Mouse (Mus musculus) left cerebral cortex, adult 18-20 months (tissue): ENCODE data around the gene Tbc1d22a. TPM values are rescaled to one million over a fixed set of nuclear protein-coding genes. Genes with fewer than 3 reads are reported as not detected.

ENCODE experiments used
- DNase-seq, 2 experiments: peaks; one replicate each; pipeline ENCODE4 v3.0.0; 2021 to 2022; ENCODE audit warnings: low spot score in 2 of 2, mixed read lengths in 1 of 2
- total RNA-seq, 2 experiments: library from RNA; stranded (reverse); gene quantifications; 2 replicates each; pipeline ENCODE4 v1.2.3; 2021

Gene Tbc1d22a
- total RNA-seq, 2 experiments from 2014 or later: 34.4 to 35.0 TPM

DNA sequence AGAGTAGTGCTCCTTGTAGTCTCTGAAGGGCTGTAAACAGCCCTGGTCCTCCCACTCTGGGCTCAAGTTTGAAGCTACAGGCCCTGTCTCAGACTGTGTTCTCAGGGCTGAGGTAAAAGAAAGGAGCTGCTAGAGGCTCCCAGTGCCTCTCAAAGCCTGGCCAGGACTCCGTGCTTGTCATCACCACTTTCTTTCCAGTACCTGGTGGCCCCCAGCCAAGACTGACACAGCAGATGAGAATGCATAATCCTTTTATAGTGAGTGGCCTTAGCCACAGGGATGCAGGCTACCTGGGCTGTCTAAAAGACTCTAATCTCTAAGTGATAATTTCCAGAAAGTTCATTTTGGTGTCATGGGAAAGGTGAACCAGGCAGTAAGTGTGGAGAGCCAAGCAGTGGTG is 54.3 kb downstream of the Tbc1d22a start:
- DNase-seq: no peak

DNA sequence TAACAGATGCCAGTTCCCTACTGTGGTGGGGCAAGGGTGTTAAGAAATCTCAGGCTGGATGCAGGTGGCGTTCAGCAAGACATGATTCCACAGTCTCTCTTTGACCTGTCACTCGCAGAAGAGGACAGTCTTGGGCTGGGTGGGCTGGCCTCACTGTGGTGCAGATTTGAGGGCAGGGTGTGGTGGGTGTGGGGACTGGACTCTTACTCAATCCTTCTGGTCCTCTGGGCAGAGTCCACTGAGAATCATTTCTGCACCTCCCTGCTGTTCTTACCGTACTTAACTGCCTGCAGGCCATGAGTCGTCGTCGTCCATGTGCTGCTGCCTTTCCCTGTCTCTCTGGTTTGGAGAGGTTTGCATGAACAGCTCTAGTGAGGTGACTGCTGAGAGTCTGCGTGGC is 61.5 kb downstream of the Tbc1d22a start:
- no peak for DNase-seq

- no peak for DNase-seq
These were observed 62.4 kb downstream of the Tbc1d22a start for GRCm38 (mm10) chr15:86276538-86277264.

- peak; percentile 70 to 81 for DNase-seq
These were observed 63.2 kb downstream of the Tbc1d22a start for GRCm38 (mm10) chr15:86277428-86277827.

DNA sequence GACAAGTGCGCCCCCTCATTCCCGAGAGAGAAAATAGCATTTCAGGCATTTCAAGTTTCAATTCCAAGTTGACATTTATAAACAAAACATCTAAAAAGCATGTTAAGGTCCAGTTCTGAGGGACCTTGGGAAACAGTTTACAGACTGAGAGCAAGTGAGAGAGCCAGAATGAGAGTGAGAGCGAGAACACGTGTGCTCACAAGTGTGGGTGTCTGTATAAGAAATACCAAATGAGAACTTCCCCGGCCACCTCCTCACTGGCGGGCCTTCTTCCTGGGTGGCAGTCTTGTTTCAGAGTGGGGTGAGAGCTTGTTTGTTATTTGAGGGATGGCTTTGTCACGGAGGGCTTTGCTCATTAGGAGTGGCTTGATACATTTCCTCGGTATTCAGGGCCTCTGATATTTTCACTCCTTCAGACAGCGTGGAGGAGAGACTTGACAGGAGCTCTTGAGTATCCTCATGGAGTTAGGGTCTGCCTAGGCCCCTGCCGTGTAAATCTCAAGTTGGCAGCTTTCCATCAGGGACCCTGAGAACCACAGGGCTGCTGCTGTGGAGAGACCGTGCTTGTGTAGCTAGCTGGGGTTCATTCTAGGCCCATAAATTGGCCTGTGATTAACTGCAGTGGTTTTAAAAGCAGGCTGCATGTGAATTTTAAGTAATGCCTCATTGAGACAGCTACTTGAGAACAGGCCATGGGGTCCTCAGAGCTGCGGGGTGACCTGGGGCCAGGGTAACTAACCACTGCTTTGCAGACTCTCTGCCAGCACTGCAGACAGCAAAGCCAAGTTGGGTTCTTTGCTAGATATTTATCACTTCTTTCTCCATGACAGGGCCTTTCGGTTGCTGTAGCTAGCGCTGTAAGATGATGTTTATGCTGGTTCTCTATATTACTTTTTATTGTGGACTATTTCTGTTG is 65.1 kb downstream of the Tbc1d22a start:
- peak; percentile 32 to 62 for DNase-seq

DNA sequence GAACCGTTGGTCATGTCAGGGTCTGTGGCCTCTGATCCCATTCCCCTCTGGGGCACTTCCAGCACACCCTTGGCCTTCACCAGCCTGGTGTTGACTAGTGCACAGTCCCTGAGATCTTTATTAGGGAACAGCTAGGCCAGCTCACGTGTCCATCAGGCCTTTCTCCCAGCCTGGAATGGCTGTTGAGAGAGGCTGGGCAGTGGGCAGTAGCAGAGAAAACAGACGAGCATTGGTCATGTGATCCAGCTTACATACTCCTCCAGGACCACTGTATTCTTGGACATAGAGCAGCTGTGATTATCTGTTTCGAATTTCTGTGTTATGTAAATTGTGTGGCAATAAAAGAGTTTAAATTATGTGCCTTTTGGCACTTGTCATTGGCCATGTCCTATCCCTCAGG is 65.9 kb downstream of the Tbc1d22a start:
- no peak for DNase-seq

GRCm38 (mm10) chr15:86283238-86283637 is 69.0 kb downstream of the Tbc1d22a start:
- DNase-seq: no peak

- no peak for DNase-seq
These were observed 71.0 kb downstream of the Tbc1d22a start for GRCm38 (mm10) chr15:86285296-86285695.

DNA sequence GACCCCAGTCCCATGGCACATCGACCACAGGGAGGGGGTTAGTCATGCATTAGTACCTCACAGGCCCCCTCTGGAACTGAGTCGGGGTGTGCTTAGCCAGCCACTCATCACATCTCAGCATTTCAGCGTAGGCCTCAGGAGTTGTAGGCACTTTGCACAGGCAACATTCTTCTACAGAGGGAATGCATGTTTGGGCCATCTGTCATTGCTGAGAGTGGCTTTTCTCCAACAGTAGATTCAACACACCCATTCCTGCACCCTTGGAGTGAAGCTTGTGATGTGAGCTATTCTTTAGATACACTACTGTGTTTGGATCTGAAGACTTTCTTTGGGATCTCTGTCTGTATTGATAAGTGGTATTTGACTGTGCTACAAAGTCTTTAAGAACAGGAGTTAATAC is 75.8 kb downstream of the Tbc1d22a start:
- DNase-seq: peak; percentile 25 to 48

DNA sequence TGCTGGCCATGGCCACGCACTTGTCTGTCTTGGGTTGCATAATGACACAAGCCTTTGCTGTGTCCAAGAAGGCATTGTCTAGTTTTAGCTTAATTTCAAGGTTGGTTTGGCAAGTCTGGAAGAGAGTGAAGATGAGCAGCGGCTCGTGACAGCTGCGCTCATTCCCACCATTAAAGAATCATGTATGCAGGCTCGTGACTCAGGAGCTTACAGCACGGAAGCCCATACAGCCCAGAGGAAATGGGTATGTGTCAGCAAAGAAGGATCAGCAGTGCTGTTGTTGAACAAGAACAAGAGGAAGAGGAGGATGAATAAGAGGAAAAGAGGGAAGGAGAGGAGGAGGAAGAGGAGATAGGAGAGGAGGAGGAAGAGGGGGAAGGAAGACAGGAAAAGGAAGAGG is 78.0 kb downstream of the Tbc1d22a start:
- no peak for DNase-seq

DNA sequence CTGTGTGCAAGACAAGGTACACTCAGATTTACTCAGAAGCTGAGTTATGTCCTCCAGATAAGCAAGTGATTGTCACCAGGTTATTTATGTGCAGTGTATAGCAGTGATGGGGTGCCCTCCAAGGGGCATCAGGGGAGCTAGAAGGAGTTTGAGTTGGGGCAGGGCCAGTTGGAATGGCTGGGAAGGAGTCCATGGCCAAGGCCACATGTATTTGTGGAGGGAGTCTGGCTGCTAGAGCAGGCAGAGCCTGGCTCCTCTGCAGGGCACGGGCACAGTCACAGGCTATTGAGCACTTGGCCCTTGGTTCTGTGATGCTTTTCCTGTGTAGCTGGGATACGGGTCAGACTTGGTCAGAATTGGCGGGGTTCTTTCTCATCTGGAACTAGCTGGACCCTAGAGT is 80.2 kb downstream of the Tbc1d22a start:
- DNase-seq: no peak

DNA sequence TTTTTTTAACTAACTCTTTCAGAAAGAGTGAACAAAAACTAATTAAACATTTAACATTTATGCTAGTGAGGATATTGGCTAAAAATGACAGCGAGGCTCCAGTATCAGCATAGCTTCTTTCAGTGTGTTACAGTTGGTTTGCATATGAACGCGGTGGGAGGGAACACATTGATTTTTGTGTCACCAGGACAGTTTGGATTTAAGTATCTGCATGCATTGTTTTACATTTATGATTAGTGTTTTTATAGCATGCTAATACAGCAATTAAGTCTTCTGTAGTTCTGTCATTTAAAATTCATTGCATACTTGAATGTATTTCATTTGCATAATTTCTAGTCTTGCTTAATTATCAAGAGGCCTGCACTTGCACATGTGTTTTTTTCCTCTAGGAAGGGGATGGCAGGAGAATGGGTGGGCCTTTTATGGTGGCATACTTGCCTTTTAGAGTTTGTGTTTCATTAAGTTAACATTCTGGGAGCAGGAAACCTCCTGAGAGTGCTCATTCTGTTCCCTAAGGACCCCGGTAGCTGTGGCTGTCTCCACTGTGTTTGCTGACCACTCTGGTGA is 81.5 kb downstream of the Tbc1d22a start:
- DNase-seq: no peak

DNA sequence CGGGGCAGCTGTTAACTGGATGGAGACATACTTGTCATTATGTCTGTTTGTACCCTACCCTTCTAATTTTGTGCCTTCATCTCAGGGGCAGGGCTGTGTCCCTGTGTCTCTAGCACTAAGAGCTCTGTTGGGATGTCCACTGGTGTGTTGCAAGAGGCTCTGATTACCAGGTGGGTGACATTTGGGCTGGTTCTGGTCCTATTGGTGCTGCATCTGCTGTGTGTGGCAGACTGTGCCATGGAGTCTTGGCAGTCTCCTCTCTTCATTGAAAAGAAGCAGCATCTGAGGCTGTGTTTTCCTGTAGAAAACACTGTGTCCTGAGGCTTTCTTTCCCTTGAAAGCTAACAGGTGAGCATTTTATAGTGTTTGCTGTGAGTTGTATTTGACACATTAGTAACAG is 83.0 kb downstream of the Tbc1d22a start:
- DNase-seq: no peak

DNA sequence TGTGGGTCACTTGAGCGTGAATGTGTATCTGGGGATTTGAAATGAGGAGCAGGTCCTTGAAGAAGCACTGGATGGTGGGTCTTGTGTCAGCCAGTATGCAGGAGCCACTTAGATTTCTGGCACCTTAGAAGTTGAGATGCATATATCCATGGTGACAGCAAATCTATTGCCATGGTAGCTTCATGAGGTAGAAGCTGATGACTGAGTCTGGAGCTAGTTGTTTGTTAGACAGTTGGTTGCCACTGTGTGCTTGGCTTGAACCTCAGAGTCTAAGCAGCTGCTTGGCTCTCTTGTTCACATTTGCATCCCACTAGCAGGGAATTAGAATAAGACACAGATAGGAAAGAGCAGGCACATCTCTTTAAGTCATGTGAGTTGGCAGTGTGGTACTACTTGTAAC is 89.6 kb downstream of the Tbc1d22a start:
- no peak for DNase-seq

DNA sequence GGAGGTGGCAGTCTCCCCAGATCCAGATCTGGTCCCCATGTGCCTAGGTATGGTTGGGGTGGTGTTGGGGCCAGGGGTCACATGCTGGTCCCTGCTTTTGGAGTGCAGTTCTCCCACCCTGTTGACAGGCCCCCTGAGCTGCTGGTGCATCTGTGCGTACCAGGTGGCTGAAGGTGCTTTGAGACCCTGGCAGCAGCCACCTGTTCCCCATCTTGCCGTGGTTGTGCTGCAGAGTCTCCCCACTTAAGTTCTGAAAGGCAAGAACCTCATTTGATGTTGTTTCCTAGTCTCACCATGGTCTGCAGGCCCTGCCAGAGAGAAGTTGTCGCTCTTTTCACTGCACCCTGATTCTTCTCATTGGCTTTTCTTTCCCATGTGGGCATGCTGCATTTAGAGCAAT is 90.6 kb downstream of the Tbc1d22a start:
- DNase-seq: no peak

- DNase-seq: no peak
These were observed 91.0 kb downstream of the Tbc1d22a start for GRCm38 (mm10) chr15:86305290-86305689.

DNA sequence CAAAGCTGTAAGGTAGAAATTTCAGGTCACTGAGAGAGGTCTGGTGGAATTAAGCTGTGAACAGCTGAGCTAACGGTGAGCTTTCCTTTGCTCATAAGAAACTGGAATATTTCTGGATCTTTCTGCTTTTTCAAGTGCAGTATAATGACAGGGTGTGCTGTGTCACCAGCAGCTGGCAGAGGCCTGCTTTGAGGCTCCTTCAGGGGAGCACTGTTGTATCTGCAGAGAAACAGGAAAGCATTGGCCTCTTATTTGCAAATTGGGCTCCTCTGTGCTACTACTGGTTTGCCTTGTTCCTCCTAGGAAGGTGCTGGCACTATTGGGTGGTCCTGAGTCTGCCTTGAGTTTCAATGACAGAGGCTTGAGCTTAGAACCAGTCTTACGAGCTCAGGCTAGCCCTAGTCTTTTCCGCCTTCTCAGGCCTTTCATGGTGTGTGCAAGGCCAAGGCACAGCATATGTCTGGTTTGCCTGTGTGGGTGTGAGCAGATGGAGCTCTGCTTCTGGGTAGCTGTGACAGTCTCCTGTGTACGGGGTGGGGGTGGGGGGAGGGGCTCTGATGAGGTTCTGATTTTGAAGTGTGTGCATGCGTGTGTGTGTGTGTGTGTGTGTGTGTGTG is 95.1 kb downstream of the Tbc1d22a start:
- peak; percentile 66 to 84 for DNase-seq

- DNase-seq: no peak
These were observed 106.7 kb downstream of the Tbc1d22a start for GRCm38 (mm10) chr15:86320803-86321510.

DNA sequence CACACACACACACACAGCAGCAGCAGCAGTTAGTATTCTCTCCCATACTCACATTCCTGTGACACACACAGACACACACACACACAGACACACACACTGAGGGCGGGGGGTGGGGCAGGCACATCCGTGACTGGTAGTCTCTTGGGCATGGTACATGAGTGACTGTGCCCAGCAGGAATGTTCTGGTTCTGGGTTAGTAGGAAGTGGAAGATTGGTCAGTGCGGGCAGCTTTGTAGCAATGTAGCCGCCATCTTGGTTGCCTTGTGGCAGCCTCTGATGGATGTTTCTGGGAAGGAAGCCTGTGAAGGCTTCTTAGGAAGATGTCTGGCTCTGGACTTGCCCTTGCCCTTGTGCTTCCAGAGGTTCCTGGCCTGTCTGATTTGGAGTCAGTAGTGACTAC is 112.1 kb downstream of the Tbc1d22a start:
- no peak for DNase-seq

GRCm38 (mm10) chr15:86329911-86330310 is 115.7 kb downstream of the Tbc1d22a start:
- no peak for DNase-seq

DNA sequence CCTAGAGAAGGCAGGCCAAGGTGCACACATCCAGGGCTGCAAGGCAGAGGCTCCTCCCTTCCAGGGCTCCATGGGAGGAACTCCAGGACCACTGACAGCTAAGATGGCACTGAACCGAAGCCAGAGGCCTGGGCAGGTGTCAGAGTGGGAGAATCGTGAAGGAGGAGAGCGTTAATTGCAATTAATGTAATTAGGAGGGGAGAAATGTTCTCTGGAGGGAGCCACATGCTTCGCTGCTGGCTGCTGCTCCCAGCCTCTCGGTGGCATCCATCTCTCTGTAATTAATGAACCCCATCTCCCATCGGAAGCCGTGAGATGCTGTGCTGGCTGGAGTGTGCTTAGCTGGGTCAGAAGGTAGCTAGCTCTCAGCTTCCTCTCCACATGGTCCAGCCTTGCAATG is 116.2 kb downstream of the Tbc1d22a start:
- DNase-seq: no peak
